Mouse (Mus musculus) testis, adult 2 months (tissue): ENCODE results near the gene Crhbp. TPM values are rescaled to one million over a fixed set of nuclear protein-coding genes. Genes with fewer than 3 reads are reported as not detected.

Experiments
- H3K27ac ChIP-seq: fragments of 200-500 bp; 2 replicates; pipeline ENCODE4 v1.5.1; 2012; ENCODE audit warnings: low read depth, low read length; ENCODE audit not compliant: control insufficient read depth, insufficient read depth
- H3K27me3 ChIP-seq: fragments of 200-500 bp; 2 replicates; pipeline ENCODE4 v1.6.1; 2012; ENCODE audit warnings: mild to moderate bottlenecking, low read length, moderate library complexity; ENCODE audit not compliant: control insufficient read depth, insufficient read depth
- H3K36me3 ChIP-seq: fragments of 200-500 bp; 2 replicates; pipeline ENCODE4 v1.6.1; 2012; ENCODE audit warnings: mild to moderate bottlenecking, low read length; ENCODE audit not compliant: control insufficient read depth, insufficient read depth
- H3K4me1 ChIP-seq: fragments of 200-500 bp; 2 replicates; pipeline ENCODE4 v1.6.1; 2012; ENCODE audit warnings: low read length; ENCODE audit not compliant: control insufficient read depth, insufficient read depth
- H3K4me3 ChIP-seq: fragments of 200-500 bp; 2 replicates; pipeline ENCODE4 v1.5.1; 2012; ENCODE audit warnings: low read depth, mild to moderate bottlenecking, low read length, moderate library complexity, mixed read lengths; ENCODE audit not compliant: control insufficient read depth
- CTCF ChIP-seq: fragments of 200-500 bp; IDR thresholded peaks from 2 replicates; pipeline ENCODE4 v1.5.1; 2012; ENCODE audit warnings: low read depth, mild to moderate bottlenecking, inconsistent platforms, low read length, moderate library complexity; ENCODE audit not compliant: control insufficient read depth, insufficient read depth, insufficient replicate concordance
- POLR2A ChIP-seq: fragments of 200-500 bp; IDR thresholded peaks from 2 replicates; pipeline ENCODE4 v1.6.1; 2012; ENCODE audit warnings: low read depth, mild to moderate bottlenecking, inconsistent platforms, low read length, moderate library complexity; ENCODE audit not compliant: control insufficient read depth
- polyA plus RNA-seq: library from polyadenylated mRNA; depleted of rRNA; stranded (reverse); fragments of >200 nt; gene quantifications from 2 replicates; pipeline ENCODE4 v1.2.3, GENCODE M21; 2012; rRNA removed

The Crhbp gene
- polyA plus RNA-seq, 1 experiment, result 0.10 TPM

GRCm38 (mm10) chr13:95419204-95419749, 25.4 kb downstream of the Crhbp start:
- H3K4me3 ChIP-seq, result no peak overlapping the region
- H3K36me3 ChIP-seq, result no peaks in the 10 kb centered on the region
- no peaks in the 10 kb centered on the region for H3K27me3 ChIP-seq
- no peak overlapping the region for H3K27ac ChIP-seq
- TF ChIP-seq POLR2A (no peak), CTCF (no peak)
- peaks cover 2% of the 10 kb centered on the region for H3K4me1 ChIP-seq

GRCm38 (mm10) chr13:95418575-95419203, 26.0 kb downstream of the Crhbp start:
- Histone ChIP-seq H3K4me3 (no peak overlapping the region), H3K4me1 (peaks cover 2% of the 10 kb centered on the region), H3K36me3 (no peaks in the 10 kb centered on the region), H3K27me3 (no peaks in the 10 kb centered on the region), H3K27ac (no peak overlapping the region)
- TF ChIP-seq POLR2A, result no peak
- TF ChIP-seq CTCF, result no peak

GRCm38 (mm10) chr13:95412257-95412656, 32.5 kb downstream of the Crhbp start:
- no peak overlapping the region for H3K27ac ChIP-seq
- H3K36me3 ChIP-seq, result no peaks in the 10 kb centered on the region
- no peak overlapping the region for H3K4me3 ChIP-seq
- TF ChIP-seq CTCF, result no peak
- TF ChIP-seq POLR2A, result no peak
- no peaks in the 10 kb centered on the region for H3K27me3 ChIP-seq
- H3K4me1 ChIP-seq, result no peaks in the 10 kb centered on the region

- no peak overlapping the region for H3K27ac ChIP-seq
- H3K4me1 ChIP-seq, result no peaks in the 10 kb centered on the region; the same call in 1 of the 2 replicates
- H3K36me3 ChIP-seq, result no peaks in the 10 kb centered on the region
- TF ChIP-seq CTCF (no peak), POLR2A (no peak)
- H3K27me3 ChIP-seq, result no peaks in the 10 kb centered on the region
- H3K4me3 ChIP-seq, result no peak overlapping the region
These were observed 51.5 kb downstream of the Crhbp start for GRCm38 (mm10) chr13:95393242-95393641.

- no peak overlapping the region; the same call in 1 of the 2 replicates for H3K4me3 ChIP-seq
These were observed 54.6 kb downstream of the Crhbp start for GRCm38 (mm10) chr13:95389866-95390865.

GRCm38 (mm10) chr13:95388226-95388625, 56.5 kb downstream of the Crhbp start:
- no peak for TF ChIP-seq CTCF
- no peak for TF ChIP-seq POLR2A
- no peak overlapping the region for H3K27ac ChIP-seq
- H3K4me3 ChIP-seq, result no peak overlapping the region
- H3K4me1 ChIP-seq, result peaks cover 2% of the 10 kb centered on the region; the same call in 1 of the 2 replicates
- H3K27me3 ChIP-seq, result no peaks in the 10 kb centered on the region
- H3K36me3 ChIP-seq, result no peaks in the 10 kb centered on the region

More at GRCm38 (mm10) chr13:95389866-95390865, 54.6 kb downstream of the Crhbp start:
- Histone ChIP-seq H3K27ac (no peak overlapping the region), H3K4me1 (no peaks in the 10 kb centered on the region; the same call in 1 of the 2 replicates), H3K27me3 (no peaks in the 10 kb centered on the region), H3K36me3 (no peaks in the 10 kb centered on the region)
- TF ChIP-seq CTCF (peak; percentile 78; the same call in 1 of the 2 replicates), POLR2A (no peak)

- no peak for TF ChIP-seq POLR2A
- TF ChIP-seq CTCF, result no peak
These were observed 62.3 kb downstream of the Crhbp start for GRCm38 (mm10) chr13:95382418-95382817.

More at GRCm38 (mm10) chr13:95382418-95382817, 62.3 kb downstream of the Crhbp start:
- Histone ChIP-seq H3K4me1 (0 out of 2 replicates have a peak, but pooled peaks cover 2% of the 10 kb centered on the region), H3K36me3 (no peaks in the 10 kb centered on the region), H3K27ac (no peak overlapping the region), H3K27me3 (no peaks in the 10 kb centered on the region), H3K4me3 (no peak overlapping the region)

Other genes starting within 250 kb of the Crhbp start
- gene Pde8b, start 194.6 kb downstream of the Crhbp start, polyA plus RNA-seq, result 4.2 and 4.5 TPM in 2 replicates
- 26.5 and 26.9 TPM in 2 replicates for gene Zbed3, start 121.3 kb downstream of the Crhbp start, polyA plus RNA-seq
- gene Aggf1, start 69.6 kb downstream of the Crhbp start, polyA plus RNA-seq, result 9.2 and 9.3 TPM in 2 replicates
- gene S100z, start 33.8 kb upstream of the Crhbp start, polyA plus RNA-seq, result 0.42 and 0.85 TPM in 2 replicates
- gene F2rl1, start 80.3 kb upstream of the Crhbp start, polyA plus RNA-seq, result 0.17 and 1.0 TPM in 2 replicates
- gene F2r, start 173.6 kb upstream of the Crhbp start, polyA plus RNA-seq, result 1.0 and 1.1 TPM in 2 replicates